Mouse (Mus musculus) intestine, embryonic 15.5 days (tissue): ENCODE data around the gene Kcnmb3. TPM values are rescaled to one million over a fixed set of nuclear protein-coding genes. Genes with fewer than 3 reads are reported as not detected.

Experiments used
- polyA plus RNA-seq: library from polyadenylated mRNA; unstranded; fragments of >200 nt; fragmentation: Nextera tagmentation; extraction: Ambion mirVana; gene quantifications from 2 replicates; pipeline ENCODE4 v1.2.1, GENCODE M21; 2015

Kcnmb3 gene
- polyA plus RNA-seq, 1 experiment from 2014 or later, result not detected

Other genes with a start within 250 kb of the Kcnmb3 start
- gene Zmat3, start 126.2 kb downstream of the Kcnmb3 start, polyA plus RNA-seq, result 3.6 and 4.2 TPM in 2 replicates
- 7.9 and 10.9 TPM in 2 replicates for gene Pik3ca, start 94.6 kb downstream of the Kcnmb3 start, polyA plus RNA-seq
- gene Zfp639, start 18.0 kb upstream of the Kcnmb3 start, polyA plus RNA-seq, result 28.2 and 32.9 TPM in 2 replicates
- 27.3 and 29.7 TPM in 2 replicates for gene Mfn1, start 37.2 kb upstream of the Kcnmb3 start, polyA plus RNA-seq
- 52.4 and 53.4 TPM in 2 replicates for gene Gnb4, start 124.4 kb upstream of the Kcnmb3 start, polyA plus RNA-seq
- 131 and 144 TPM in 2 replicates for gene Actl6a, start 214.1 kb upstream of the Kcnmb3 start, polyA plus RNA-seq
- gene Ndufb5, start 244.8 kb upstream of the Kcnmb3 start, polyA plus RNA-seq, result 372 and 411 TPM in 2 replicates
- 40.2 and 43.2 TPM in 2 replicates for gene Mrpl47, start 245.4 kb upstream of the Kcnmb3 start, polyA plus RNA-seq